ENCODE assay signal across 8 mouse cellular contexts in genomic region chr1:106629931-106630682, GRCm38 (mm10).
A peak's percentile ranks its signal among the peaks of the same experiment; 100 is the strongest.
DNase-seq lines count a peak whose midpoint lies in the region; ATAC-seq lines count a peak whose summit lies in the region.

No protein-coding gene starts in this region.

- H3K4me2 ChIP-seq in embryonic facial prominence, embryonic 13.5 days: peak overlapping the region; percentile 43
- peak overlapping the region; percentile 35 for H3K4me2 ChIP-seq in heart, embryonic 13.5 days
- no peak overlapping the region for H3K4me2 ChIP-seq in kidney, embryonic 14.5 days (replicated peaks; ENCODE audit: low read depth, low read length)
- no peak overlapping the region for H3K4me2 ChIP-seq in midbrain, embryonic 12.5 days (replicated peaks)

- H3K4me1 ChIP-seq in embryonic facial prominence, embryonic 13.5 days: peaks cover 27% of the 10 kb centered on the region
- H3K4me1 ChIP-seq in heart, embryonic 13.5 days: peaks cover 53% of the 10 kb centered on the region
- peaks cover 33% of the 10 kb centered on the region for H3K4me1 ChIP-seq in kidney, embryonic 14.5 days (ENCODE audit: control insufficient read depth, insufficient read depth, low read length)
- peaks cover 15% of the 10 kb centered on the region for H3K4me1 ChIP-seq in midbrain, embryonic 12.5 days

- peak; percentile 78 for ATAC-seq in embryonic facial prominence, embryonic 13.5 days (ENCODE audit: insufficient number of reproducible peaks, insufficient read depth, low FRiP score, low TSS enrichment, low read depth)
- ATAC-seq in heart, embryonic 13.5 days (ENCODE audit: extremely low read depth, insufficient number of reproducible peaks, low FRiP score, low TSS enrichment): no peak
- ATAC-seq in kidney, embryonic 14.5 days (ENCODE audit: low FRiP score, low TSS enrichment): peak; percentile 51
- ATAC-seq in midbrain, embryonic 12.5 days (ENCODE audit: low FRiP score, low read depth): peak; percentile 18; the same call in 1 of the 2 replicates
- no peak for ATAC-seq in erythroid progenitor cell, adult 5-6 weeks (replicated peaks; ENCODE audit: low FRiP score, poor library complexity, severe bottlenecking)

- H3K27me3 ChIP-seq in embryonic facial prominence, embryonic 13.5 days: no peaks in the 10 kb centered on the region
- no peaks in the 10 kb centered on the region for H3K27me3 ChIP-seq in heart, embryonic 13.5 days (replicated peaks)
- no peaks in the 10 kb centered on the region for H3K27me3 ChIP-seq in kidney, embryonic 14.5 days (ENCODE audit: control insufficient read depth, insufficient read depth, low read length)
- H3K27me3 ChIP-seq in midbrain, embryonic 12.5 days: no peaks in the 10 kb centered on the region

- 8% methylated on average over 4 of the region's 4 CpGs for WGBS in embryonic facial prominence, embryonic 13.5 days
- 7% methylated on average over 4 of the region's 4 CpGs for WGBS in heart, embryonic 13.5 days
- WGBS in kidney, embryonic 14.5 days: 12% methylated on average over 4 of the region's 4 CpGs
- WGBS in midbrain, embryonic 12.5 days: 26% methylated on average over 4 of the region's 4 CpGs

- peak overlapping the region; percentile 90 for H3K27ac ChIP-seq in embryonic facial prominence, embryonic 13.5 days
- H3K27ac ChIP-seq in heart, embryonic 13.5 days (replicated peaks): peak overlapping the region; percentile 81
- H3K27ac ChIP-seq in kidney, embryonic 14.5 days (ENCODE audit: low read depth, low read length): peak overlapping the region; percentile 75
- peak overlapping the region; percentile 54 for H3K27ac ChIP-seq in midbrain, embryonic 12.5 days (replicated peaks)

- H3K9me3 ChIP-seq in embryonic facial prominence, embryonic 13.5 days: no peaks in the 10 kb centered on the region
- no peaks in the 10 kb centered on the region for H3K9me3 ChIP-seq in heart, embryonic 13.5 days
- H3K9me3 ChIP-seq in kidney, embryonic 14.5 days (ENCODE audit: control insufficient read depth, low read length): no peaks in the 10 kb centered on the region
- H3K9me3 ChIP-seq in midbrain, embryonic 12.5 days: no peaks in the 10 kb centered on the region

- no peak overlapping the region for H3K4me3 ChIP-seq in embryonic facial prominence, embryonic 13.5 days
- no peak overlapping the region for H3K4me3 ChIP-seq in heart, embryonic 13.5 days
- no peak overlapping the region for H3K4me3 ChIP-seq in kidney, embryonic 14.5 days (ENCODE audit: low read length)
- H3K4me3 ChIP-seq in midbrain, embryonic 12.5 days: no peak overlapping the region

- H3K9ac ChIP-seq in embryonic facial prominence, embryonic 13.5 days: no peak overlapping the region
- H3K9ac ChIP-seq in heart, embryonic 13.5 days: 0 out of 2 replicates have a peak overlapping the region, but pooled peaks have one; percentile 52
- no peak overlapping the region for H3K9ac ChIP-seq in kidney, embryonic 14.5 days (ENCODE audit: low read depth, low read length)
- no peak overlapping the region for H3K9ac ChIP-seq in midbrain, embryonic 12.5 days (replicated peaks)

- H3K36me3 ChIP-seq in embryonic facial prominence, embryonic 13.5 days: no peaks in the 10 kb centered on the region
- H3K36me3 ChIP-seq in heart, embryonic 13.5 days: no peaks in the 10 kb centered on the region
- H3K36me3 ChIP-seq in kidney, embryonic 14.5 days (ENCODE audit: control insufficient read depth, insufficient read depth, low read length): no peaks in the 10 kb centered on the region
- no peaks in the 10 kb centered on the region for H3K36me3 ChIP-seq in midbrain, embryonic 12.5 days

- DNase-seq in adrenal gland, adult (ENCODE audit: inconsistent age in 2 of 2, low spot score in 1 of 2): peak; percentile 11 to 63
- DNase-seq in adrenal gland, postnatal 4 days (ENCODE audit: low spot score in 2 of 2): no peak
- DNase-seq in cerebellum, adult 11-12 months: no peak

Comparison
In these comparisons a context has a peak if more than half of its experiments do, and no peak if none do; other contexts are left out.
1. DNase-seq: peak in adrenal gland, adult (2 of 2); none in adrenal gland, postnatal 4 days (0 of 2) and cerebellum, adult 11-12 months (single experiment).
2. ATAC-seq: peak in embryonic facial prominence, embryonic 13.5 days (single experiment), kidney, embryonic 14.5 days (single experiment) and midbrain, embryonic 12.5 days (single experiment); none in heart, embryonic 13.5 days (single experiment) and erythroid progenitor cell, adult 5-6 weeks (single experiment).
3. H3K4me2 ChIP-seq: peak in embryonic facial prominence, embryonic 13.5 days (single experiment) and heart, embryonic 13.5 days (single experiment); none in kidney, embryonic 14.5 days (single experiment) and midbrain, embryonic 12.5 days (single experiment).
4. Peak in every context shown above with its lines, with median percentiles within 50 percentile points of each other: H3K27ac ChIP-seq.